Mouse (Mus musculus): Measurements from ENCODE around the gene Pin1.

DNA sequence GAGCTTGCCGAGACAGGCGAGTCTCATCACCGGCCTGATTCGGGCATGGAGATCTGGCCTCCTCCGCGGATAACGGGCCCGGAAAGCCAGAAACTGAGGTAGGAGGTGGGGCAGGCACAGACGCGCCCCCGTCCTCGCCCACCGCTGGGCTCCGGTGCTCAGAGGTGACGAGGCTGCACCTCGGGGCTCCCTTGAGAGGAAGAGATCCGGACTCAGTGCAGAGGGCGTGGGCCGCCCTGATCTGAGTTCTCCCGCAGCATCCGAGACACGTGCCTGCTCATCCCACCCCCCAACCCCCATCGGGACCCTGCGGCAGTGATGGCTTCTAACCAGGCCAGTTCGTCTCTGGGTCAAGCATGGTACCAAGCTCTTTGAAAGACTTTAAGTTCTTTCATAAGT, 364 bp downstream of the Pin1 start:
- TF ChIP-seq MAFK (IDR thresholded peaks at IDR 0.05; ENCODE audit: insufficient read depth, low read depth, low read length), result no peak
- TF ChIP-seq ZNF384 (IDR thresholded peaks at IDR 0.05; ENCODE audit: low read depth, low read length), result no peak

All from ES-E14 (cell line).